Mouse (Mus musculus) heart, postnatal 0 days (tissue): ENCODE measurements around the gene Grb10.

ENCODE experiments used
- CTCF ChIP-seq: IDR thresholded peaks from 2 replicates; pipeline ENCODE4 v1.5.1; 2016; ENCODE audit warnings: antibody characterized with exemption, control low read depth, low read depth
- EP300 ChIP-seq: IDR thresholded peaks from 2 replicates; pipeline ENCODE4 v1.6.1; 2016; ENCODE audit warnings: antibody characterized with exemption, low read depth

DNA sequence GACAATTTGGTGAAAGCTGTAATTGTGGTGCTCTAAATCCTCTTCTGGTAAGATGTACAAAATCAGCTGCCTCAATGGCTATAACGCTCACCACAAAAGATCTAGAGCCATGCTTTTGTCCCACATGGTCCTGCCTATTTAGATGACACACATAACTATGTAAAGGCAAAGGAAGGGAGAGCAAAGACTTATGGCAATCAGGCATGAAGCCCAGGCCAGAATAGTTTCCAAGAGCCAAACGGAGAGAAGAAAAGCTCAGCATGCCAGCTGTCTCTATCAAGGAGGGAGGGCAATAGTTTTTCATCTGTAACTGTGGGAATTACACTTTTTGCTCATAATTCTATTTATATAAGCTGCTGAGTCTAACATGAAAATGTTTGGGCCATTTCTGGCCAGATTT is 45.3 kb downstream of the Grb10 start:
- no peak for TF ChIP-seq CTCF
- no peak for TF ChIP-seq EP300
